Mouse (Mus musculus) midbrain, embryonic 11.5 days (tissue): ENCODE data around the gene Olfr625-ps1. TPM values are rescaled to one million over a fixed set of nuclear protein-coding genes. Genes with fewer than 3 reads are reported as not detected.

Experiments used
- ATAC-seq: fragments of 200-750 bp; cut with Nextera tagmentation; 2 replicates; pipeline ENCODE4 v1.8.0; 2017; ENCODE audit warnings: moderate TSS enrichment, moderate library complexity; ENCODE audit not compliant: low FRiP score
- DNase-seq: peaks from one replicate; pipeline ENCODE4 v3.0.0; 2015; ENCODE audit warnings: low spot score; ENCODE audit errors: missing footprints
- H3K27ac ChIP-seq: fragments of 300-500 bp; sonication (generic); 2 replicates; pipeline ENCODE4 v1.5.1; 2014; ENCODE audit warnings: low read depth, low read length
- H3K27me3 ChIP-seq: fragments of 300-500 bp; sonication (generic); 2 replicates; pipeline ENCODE4 v1.6.1; 2014; ENCODE audit warnings: mild to moderate bottlenecking, low read length, moderate library complexity, mixed read lengths; ENCODE audit not compliant: control insufficient read depth, insufficient read depth
- H3K36me3 ChIP-seq: fragments of 300-500 bp; sonication (generic); 2 replicates; pipeline ENCODE4 v1.6.1; 2014; ENCODE audit warnings: mild to moderate bottlenecking, low read length, moderate library complexity, mixed read lengths; ENCODE audit not compliant: control insufficient read depth, insufficient read depth
- H3K4me1 ChIP-seq: fragments of 300-500 bp; sonication (generic); 2 replicates; pipeline ENCODE4 v1.6.1; 2014; ENCODE audit warnings: low read length; ENCODE audit not compliant: control insufficient read depth, insufficient read depth
- H3K4me2 ChIP-seq: fragments of 300-500 bp; sonication (generic); 2 replicates; pipeline ENCODE4 v1.6.1; 2014; ENCODE audit warnings: mild to moderate bottlenecking, moderate library complexity
- H3K4me3 ChIP-seq: fragments of 300-500 bp; sonication (generic); 2 replicates; pipeline ENCODE4 v1.5.1; 2014; ENCODE audit warnings: low read depth, low read length
- H3K9ac ChIP-seq: fragments of 300-500 bp; sonication (generic); 2 replicates; pipeline ENCODE4 v1.6.1; 2014; ENCODE audit warnings: low read length
- H3K9me3 ChIP-seq: fragments of 300-500 bp; sonication (generic); 2 replicates; pipeline ENCODE4 v1.6.1; 2016; ENCODE audit warnings: low read length; ENCODE audit not compliant: control insufficient read depth
- WGBS: fragments of 180-500 bp; shearing (Covaris S2); extraction: QIAGEN DNeasy Blood & Tissue Kit; methylation state at CpG from one replicate; pipeline ENCODE4 v1.1.7; 2014; 5-methylcytosine and 5-hydroxymethylcytosine counted together
- polyA plus RNA-seq: library from polyadenylated mRNA; unstranded; fragments of >200 nt; fragmentation: Nextera tagmentation; extraction: Ambion mirVana; gene quantifications from 2 replicates; pipeline ENCODE4 v1.2.1, GENCODE M21; 2014

Gene Olfr625-ps1
- polyA plus RNA-seq = not detected in 2 replicates

GRCm38 (mm10) chr7:103682420-103682819 lies at the start of gene Olfr625-ps1:
Olfr625-ps1 (plus strand) TSS chr7:103682720.
- H3K36me3 ChIP-seq = no peaks in the 10 kb centered on the region
- no peak within 1 kb of the TSS for H3K4me2 ChIP-seq
- no peaks in the 10 kb centered on the region for H3K9me3 ChIP-seq
- H3K4me1 ChIP-seq = no peaks in the 10 kb centered on the region
- DNase-seq (no peak), ATAC-seq (no peak)
- H3K27ac ChIP-seq = no peak within 1 kb of the TSS
- H3K27me3 ChIP-seq = no peaks in the 10 kb centered on the region
- H3K9ac ChIP-seq = no peak within 1 kb of the TSS
- H3K4me3 ChIP-seq = no peak within 1 kb of the TSS

- no peak overlapping the region for H3K9ac ChIP-seq
- H3K4me2 ChIP-seq = no peak overlapping the region
- H3K4me3 ChIP-seq = no peak overlapping the region
- ATAC-seq = no peak
- H3K4me1 ChIP-seq = no peaks in the 10 kb centered on the region
- H3K27ac ChIP-seq = no peak overlapping the region
- DNase-seq = no peak
- no peaks in the 10 kb centered on the region for H3K9me3 ChIP-seq
- no peaks in the 10 kb centered on the region for H3K27me3 ChIP-seq
- no peaks in the 10 kb centered on the region for H3K36me3 ChIP-seq
These were observed 45.7 kb upstream of the Olfr625-ps1 start for GRCm38 (mm10) chr7:103636795-103637194.

- no peak for ATAC-seq
- no peak within 1 kb of the TSS for H3K4me3 ChIP-seq
- H3K36me3 ChIP-seq = no peaks in the 10 kb centered on the region
- no peak within 1 kb of the TSS for H3K4me2 ChIP-seq
- H3K4me1 ChIP-seq = no peaks in the 10 kb centered on the region
- H3K27ac ChIP-seq = no peak within 1 kb of the TSS
- H3K27me3 ChIP-seq = no peaks in the 10 kb centered on the region
- no peak within 1 kb of the TSS for H3K9ac ChIP-seq
- no peaks in the 10 kb centered on the region for H3K9me3 ChIP-seq
- WGBS = 86% methylated on average over 1 of the region's 1 CpGs
- DNase-seq = no peak
These were observed 39.9 kb upstream of the Olfr625-ps1 start, which contains the start of gene Olfr622 for GRCm38 (mm10) chr7:103642602-103643001. Olfr622 (minus strand) TSS chr7:103642702.

GRCm38 (mm10) chr7:103644070-103644469 lies 38.5 kb upstream of the Olfr625-ps1 start:
- no peak overlapping the region for H3K9ac ChIP-seq
- H3K36me3 ChIP-seq = no peaks in the 10 kb centered on the region
- H3K9me3 ChIP-seq = no peaks in the 10 kb centered on the region
- no peak overlapping the region for H3K4me3 ChIP-seq
- ATAC-seq (no peak), DNase-seq (no peak)
- H3K27me3 ChIP-seq = no peaks in the 10 kb centered on the region
- H3K4me2 ChIP-seq = no peak overlapping the region
- 90% methylated on average over 4 of the region's 4 CpGs for WGBS
- H3K27ac ChIP-seq = no peak overlapping the region
- H3K4me1 ChIP-seq = no peaks in the 10 kb centered on the region

- Histone ChIP-seq H3K27me3 (no peaks in the 10 kb centered on the region), H3K9ac (no peak within 1 kb of the TSS)
These were observed 18.9 kb upstream of the Olfr625-ps1 start, which contains the start of gene Olfr623 for GRCm38 (mm10) chr7:103663598-103663997. Olfr623 (minus strand) TSS chr7:103663698.

GRCm38 (mm10) chr7:103671091-103671490 lies 11.4 kb upstream of the Olfr625-ps1 start, which contains the start of gene Olfr624:
Olfr624 (minus strand) TSS chr7:103671191.
- 96% methylated on average over 2 of the region's 2 CpGs for WGBS

More at GRCm38 (mm10) chr7:103663598-103663997, 18.9 kb upstream of the Olfr625-ps1 start, which contains the start of gene Olfr623:
- DNase-seq (no peak), ATAC-seq (no peak)
- no peaks in the 10 kb centered on the region for H3K9me3 ChIP-seq
- no peak within 1 kb of the TSS for H3K4me3 ChIP-seq
- H3K4me2 ChIP-seq = no peak within 1 kb of the TSS
- no peak within 1 kb of the TSS for H3K27ac ChIP-seq
- H3K36me3 ChIP-seq = no peaks in the 10 kb centered on the region
- no peaks in the 10 kb centered on the region for H3K4me1 ChIP-seq

GRCm38 (mm10) chr7:103699469-103699868 lies 16.9 kb downstream of the Olfr625-ps1 start:
- H3K4me2 ChIP-seq = no peak overlapping the region
- no peaks in the 10 kb centered on the region for H3K9me3 ChIP-seq
- 91% methylated on average over 4 of the region's 4 CpGs for WGBS
- H3K9ac ChIP-seq = no peak overlapping the region
- no peak for ATAC-seq
- no peak for DNase-seq
- H3K36me3 ChIP-seq = no peaks in the 10 kb centered on the region
- H3K4me3 ChIP-seq = no peak overlapping the region
- no peak overlapping the region for H3K27ac ChIP-seq
- no peaks in the 10 kb centered on the region for H3K4me1 ChIP-seq
- no peaks in the 10 kb centered on the region for H3K27me3 ChIP-seq

More at GRCm38 (mm10) chr7:103671091-103671490, 11.4 kb upstream of the Olfr625-ps1 start, which contains the start of gene Olfr624:
- ATAC-seq (no peak), DNase-seq (no peak)
- no peak within 1 kb of the TSS for H3K4me3 ChIP-seq
- H3K4me1 ChIP-seq = no peaks in the 10 kb centered on the region
- H3K9ac ChIP-seq = no peak within 1 kb of the TSS
- H3K36me3 ChIP-seq = no peaks in the 10 kb centered on the region
- no peak within 1 kb of the TSS for H3K4me2 ChIP-seq
- H3K27me3 ChIP-seq = no peaks in the 10 kb centered on the region
- H3K27ac ChIP-seq = no peak within 1 kb of the TSS
- H3K9me3 ChIP-seq = no peaks in the 10 kb centered on the region

GRCm38 (mm10) chr7:103712024-103712423 lies 29.5 kb downstream of the Olfr625-ps1 start:
- ATAC-seq (no peak), DNase-seq (no peak)
- Histone ChIP-seq H3K27ac (no peak overlapping the region), H3K9me3 (no peaks in the 10 kb centered on the region), H3K36me3 (no peaks in the 10 kb centered on the region), H3K4me2 (no peak overlapping the region), H3K4me3 (no peak overlapping the region), H3K27me3 (no peaks in the 10 kb centered on the region), H3K9ac (no peak overlapping the region), H3K4me1 (no peaks in the 10 kb centered on the region)
- WGBS = 40% methylated on average over 2 of the region's 2 CpGs

GRCm38 (mm10) chr7:103714371-103714770 lies 31.9 kb downstream of the Olfr625-ps1 start, which contains the start of gene Olfr243:
Olfr243 (plus strand) TSS chr7:103714671.
- Histone ChIP-seq H3K4me1 (no peaks in the 10 kb centered on the region), H3K4me2 (no peak within 1 kb of the TSS)

More at GRCm38 (mm10) chr7:103714371-103714770, 31.9 kb downstream of the Olfr625-ps1 start, which contains the start of gene Olfr243:
- Histone ChIP-seq H3K27me3 (no peaks in the 10 kb centered on the region), H3K36me3 (no peaks in the 10 kb centered on the region), H3K9me3 (no peaks in the 10 kb centered on the region), H3K27ac (no peak within 1 kb of the TSS), H3K9ac (no peak within 1 kb of the TSS), H3K4me3 (no peak within 1 kb of the TSS)
- DNase-seq (no peak), ATAC-seq (no peak)
